Mouse (Mus musculus) erythroblast, embryonic 14.5 days (primary cell): Measurements from ENCODE around the gene Pla2g6.

Experiments
- GATA1 ChIP-seq: IDR thresholded peaks from 2 replicates; pipeline ENCODE4 v1.6.1; 2012; ENCODE audit warnings: low read length, inconsistent platforms, mixed read lengths
- TAL1 ChIP-seq: IDR thresholded peaks from 3 replicates; pipeline ENCODE4 v1.6.1; 2012; ENCODE audit warnings: low read length, inconsistent platforms, mixed read lengths

- TF ChIP-seq GATA1 (no peak), TAL1 (no peak)
Measured at GRCm38 (mm10) chr15:79287091-79287490, 41.1 kb downstream of the Pla2g6 start.
